10 mouse cellular contexts compared by ENCODE assay signal in genomic region chr2:68222227-68222873, GRCm38 (mm10).
DNase-seq lines count a peak whose midpoint lies in the region; ATAC-seq lines count a peak whose summit lies in the region.
"Had no signal": no experiment of that assay in that cellular context is flagged by ENCODE, and none has a peak within 500 bp of the region (broad histone marks: within the 10 kb centered on the region; RNA-seq: fewer than 3 reads in every experiment).

No protein-coding gene starts in this region.

- no peak overlapping the region for H3K9ac ChIP-seq in kidney, embryonic 15.5 days
- H3K9ac ChIP-seq: embryonic facial prominence, embryonic 15.5 days; liver, embryonic 14.5 days had no signal

- H3K9me3 ChIP-seq in kidney, embryonic 15.5 days (replicated peaks) = no peaks in the 10 kb centered on the region
- H3K9me3 ChIP-seq: embryonic facial prominence, embryonic 15.5 days had no signal

- H3K27ac ChIP-seq in kidney, embryonic 15.5 days = peak overlapping the region; percentile 75
- H3K27ac ChIP-seq: embryonic facial prominence, embryonic 15.5 days; liver, embryonic 14.5 days had no signal

- H3K4me3 ChIP-seq in kidney, embryonic 15.5 days (replicated peaks) = no peak overlapping the region
- H3K4me3 ChIP-seq: embryonic facial prominence, embryonic 15.5 days had no signal

- DNase-seq in gastrocnemius, adult 18-20 months (ENCODE audit: low spot score) = peak; percentile 62
- no peak for DNase-seq in gastrocnemius, postnatal 10 days
- DNase-seq in Muller cell, postnatal 12 days (ENCODE audit: inconsistent ontology term) = peak; percentile 74
- DNase-seq in fibroblast of lung, adult 2 months (ENCODE audit: low read depth) = peak; percentile 33
- DNase-seq in layer of hippocampus, postnatal 36 days = no peak
- no peak for DNase-seq in lung, postnatal 25 days (ENCODE audit: low spot score)

- 10% methylated on average over 5 of the region's 5 CpGs for WGBS in kidney, embryonic 15.5 days

- ATAC-seq in kidney, embryonic 15.5 days (replicated peaks; ENCODE audit: low FRiP score) = peak; percentile 80
- no peak for ATAC-seq in granulocyte monocyte progenitor cell, adult 5-6 weeks (replicated peaks; ENCODE audit: poor library complexity, severe bottlenecking)

- H3K4me1 ChIP-seq in kidney, embryonic 15.5 days = peaks cover 40% of the 10 kb centered on the region
- H3K4me1 ChIP-seq: embryonic facial prominence, embryonic 15.5 days had no signal

- peaks cover 9% of the 10 kb centered on the region; the same call in 1 of the 2 replicates for H3K36me3 ChIP-seq in kidney, embryonic 15.5 days
- H3K36me3 ChIP-seq: embryonic facial prominence, embryonic 15.5 days had no signal

- H3K4me2 ChIP-seq in kidney, embryonic 15.5 days = no peak overlapping the region
- H3K4me2 ChIP-seq: embryonic facial prominence, embryonic 15.5 days had no signal

- no peaks in the 10 kb centered on the region for H3K27me3 ChIP-seq in kidney, embryonic 15.5 days
- H3K27me3 ChIP-seq: embryonic facial prominence, embryonic 15.5 days had no signal

Comparison
In these comparisons a context has a peak if more than half of its experiments do, and no peak if none do; other contexts are left out.
1. DNase-seq: peak in gastrocnemius, adult 18-20 months (single experiment), Muller cell, postnatal 12 days (single experiment) and fibroblast of lung, adult 2 months (single experiment); none in gastrocnemius, postnatal 10 days (single experiment), layer of hippocampus, postnatal 36 days (0 of 2) and lung, postnatal 25 days (single experiment).